Mouse (Mus musculus) liver, embryonic 12.5 days (tissue): ENCODE results near the gene Fgf2. TPM values are rescaled to one million over a fixed set of nuclear protein-coding genes. Genes with fewer than 3 reads are reported as not detected.

Experiments
- ATAC-seq: fragments of 200-750 bp; cut with Nextera tagmentation; 2 replicates; pipeline ENCODE4 v1.8.0; 2017; ENCODE audit warnings: moderate number of reproducible peaks, mild to moderate bottlenecking, moderate library complexity
- H3K27ac ChIP-seq: fragments of 300-500 bp; sonication (generic); 2 replicates; pipeline ENCODE4 v1.5.1; 2016; ENCODE audit warnings: mild to moderate bottlenecking
- H3K27me3 ChIP-seq: fragments of 300-500 bp; sonication (generic); replicated peaks from 2 replicates; pipeline ENCODE4 v1.6.1; 2016; ENCODE audit warnings: mild to moderate bottlenecking, moderate library complexity
- H3K36me3 ChIP-seq: fragments of 300-500 bp; sonication (generic); 2 replicates; pipeline ENCODE4 v1.6.1; 2016; ENCODE audit warnings: mild to moderate bottlenecking, moderate library complexity
- H3K4me1 ChIP-seq: fragments of 300-500 bp; sonication (generic); 2 replicates; pipeline ENCODE4 v1.6.1; 2016
- H3K4me2 ChIP-seq: fragments of 300-500 bp; sonication (generic); 2 replicates; pipeline ENCODE4 v1.6.1; 2016; ENCODE audit warnings: mild to moderate bottlenecking, moderate library complexity
- H3K4me3 ChIP-seq: fragments of 300-500 bp; sonication (generic); 2 replicates; pipeline ENCODE4 v1.5.1; 2016; ENCODE audit warnings: mild to moderate bottlenecking, moderate library complexity
- H3K9ac ChIP-seq: fragments of 300-500 bp; sonication (generic); 2 replicates; pipeline ENCODE4 v1.6.1; 2016; ENCODE audit warnings: mild to moderate bottlenecking, moderate library complexity
- H3K9me3 ChIP-seq: fragments of 300-500 bp; sonication (generic); replicated peaks from 2 replicates; pipeline ENCODE4 v1.6.1; 2016; ENCODE audit warnings: mild to moderate bottlenecking, moderate library complexity
- WGBS: fragments of 180-500 bp; shearing (Covaris S2); methylation state at CpG from one replicate; pipeline ENCODE4 v1.1.7; 2016; ENCODE audit not compliant: insufficient replicate concordance; 5-methylcytosine and 5-hydroxymethylcytosine counted together
- polyA plus RNA-seq: library from polyadenylated mRNA; unstranded; fragments of >200 nt; fragmentation: Nextera tagmentation; extraction: Ambion mirVana; gene quantifications from 2 replicates; pipeline ENCODE4 v1.2.1, GENCODE M21; 2016

Fgf2 gene
- polyA plus RNA-seq, 1 experiment from 2014 or later, result 0.30 TPM

- Histone ChIP-seq H3K4me3 (peak overlapping the region; percentile 99), H3K36me3 (peaks cover 17% of the 10 kb centered on the region), H3K9me3 (no peaks in the 10 kb centered on the region), H3K27me3 (no peaks in the 10 kb centered on the region), H3K9ac (peak overlapping the region; percentile 86), H3K27ac (peak overlapping the region; percentile 95), H3K4me2 (peak overlapping the region; percentile 81), H3K4me1 (peaks cover 29% of the 10 kb centered on the region)
- no peak for ATAC-seq
- under 1% methylated on average over 24 of the region's 24 CpGs for WGBS
Observed at GRCm38 (mm10) chr3:37420641-37421040, 72.5 kb downstream of the Fgf2 start.

GRCm38 (mm10) chr3:37421179-37421578 lies 73.0 kb downstream of the Fgf2 start:
- H3K4me3 ChIP-seq, result peak overlapping the region; percentile 99
- H3K27ac ChIP-seq, result peak overlapping the region; percentile 95
- peak overlapping the region; percentile 81 for H3K4me2 ChIP-seq
- peaks cover 20% of the 10 kb centered on the region for H3K36me3 ChIP-seq
- no peak for ATAC-seq
- H3K4me1 ChIP-seq, result peaks cover 29% of the 10 kb centered on the region
- peak overlapping the region; percentile 86 for H3K9ac ChIP-seq
- H3K27me3 ChIP-seq, result no peaks in the 10 kb centered on the region
- 5% methylated on average over 3 of the region's 3 CpGs for WGBS
- no peaks in the 10 kb centered on the region for H3K9me3 ChIP-seq

- Histone ChIP-seq H3K4me1 (peaks cover 11% of the 10 kb centered on the region), H3K9ac (no peak overlapping the region), H3K4me3 (no peak overlapping the region), H3K27ac (no peak overlapping the region), H3K36me3 (peaks cover 51% of the 10 kb centered on the region), H3K27me3 (no peaks in the 10 kb centered on the region), H3K4me2 (no peak overlapping the region), H3K9me3 (no peaks in the 10 kb centered on the region)
- WGBS, result 85% methylated on average over 3 of the region's 3 CpGs
- ATAC-seq, result no peak
Observed at GRCm38 (mm10) chr3:37426069-37426468, 77.9 kb downstream of the Fgf2 start.

- no peak overlapping the region for H3K9ac ChIP-seq
- H3K36me3 ChIP-seq, result peaks cover 70% of the 10 kb centered on the region
- no peaks in the 10 kb centered on the region for H3K27me3 ChIP-seq
- no peak overlapping the region for H3K27ac ChIP-seq
- no peak overlapping the region for H3K4me3 ChIP-seq
- H3K4me2 ChIP-seq, result no peak overlapping the region
- H3K9me3 ChIP-seq, result no peaks in the 10 kb centered on the region
- ATAC-seq, result no peak
- H3K4me1 ChIP-seq, result peaks cover 3% of the 10 kb centered on the region; the same call in 1 of the 2 replicates
Observed at GRCm38 (mm10) chr3:37430359-37430758, 82.2 kb downstream of the Fgf2 start.

- Histone ChIP-seq H3K9ac (no peak overlapping the region), H3K4me1 (no peaks in the 10 kb centered on the region), H3K27ac (no peak overlapping the region), H3K4me3 (no peak overlapping the region), H3K27me3 (no peaks in the 10 kb centered on the region), H3K4me2 (no peak overlapping the region), H3K9me3 (no peaks in the 10 kb centered on the region), H3K36me3 (peaks cover 64% of the 10 kb centered on the region)
- 86% methylated on average over 1 of the region's 1 CpGs for WGBS
- no peak for ATAC-seq
Observed at GRCm38 (mm10) chr3:37439770-37440169, 91.6 kb downstream of the Fgf2 start.

GRCm38 (mm10) chr3:37443409-37443808 lies 95.3 kb downstream of the Fgf2 start:
- Histone ChIP-seq H3K9ac (no peak overlapping the region), H3K4me2 (no peak overlapping the region), H3K9me3 (no peaks in the 10 kb centered on the region), H3K4me3 (no peak overlapping the region), H3K36me3 (peaks cover 46% of the 10 kb centered on the region), H3K4me1 (no peaks in the 10 kb centered on the region), H3K27ac (no peak overlapping the region), H3K27me3 (no peaks in the 10 kb centered on the region)
- no peak for ATAC-seq
- WGBS, result 88% methylated on average over 2 of the region's 2 CpGs

- Histone ChIP-seq H3K4me2 (no peak overlapping the region), H3K27ac (no peak overlapping the region), H3K36me3 (peaks cover 17% of the 10 kb centered on the region), H3K27me3 (no peaks in the 10 kb centered on the region), H3K4me3 (no peak overlapping the region), H3K9me3 (no peaks in the 10 kb centered on the region), H3K9ac (no peak overlapping the region), H3K4me1 (no peaks in the 10 kb centered on the region)
- 77% methylated on average over 1 of the region's 1 CpGs for WGBS
- ATAC-seq, result no peak
Observed at GRCm38 (mm10) chr3:37455992-37456391, 107.8 kb downstream of the Fgf2 start.

Other genes with a start within 250 kb of the Fgf2 start
- gene Il2, start 222.4 kb upstream of the Fgf2 start, polyA plus RNA-seq, result 0.26 TPM in 1 of 2 replicates, not detected in the other
- not detected in 2 replicates for gene Il21, start 115.7 kb upstream of the Fgf2 start, polyA plus RNA-seq
- 5.2 and 5.9 TPM in 2 replicates for gene Bbs12, start 35.8 kb upstream of the Fgf2 start, polyA plus RNA-seq
- gene Cetn4, start 35.6 kb upstream of the Fgf2 start, polyA plus RNA-seq, result 1.7 and 2.3 TPM in 2 replicates
- gene Spata5, start 71.5 kb downstream of the Fgf2 start, polyA plus RNA-seq, result 32.7 and 38.8 TPM in 2 replicates
- 5.4 and 5.8 TPM in 2 replicates for gene Nudt6, start 71.9 kb downstream of the Fgf2 start, polyA plus RNA-seq